Comparison of ENCODE assay signal across 20 mouse cellular contexts in genomic region chr10:67559765-67560394, GRCm38 (mm10). TPM values are rescaled to one million over a fixed set of nuclear protein-coding genes. Genes with fewer than 3 reads are reported as not detected.
A peak's percentile ranks its signal among the peaks of the same experiment; 100 is the strongest.
DNase-seq lines count a peak whose midpoint lies in the region; ATAC-seq lines count a peak whose summit lies in the region.
"Had no signal": no experiment of that assay in that cellular context is flagged by ENCODE, and none has a peak within 500 bp of the region (broad histone marks: within the 10 kb centered on the region; RNA-seq: fewer than 3 reads in every experiment).

No protein-coding gene starts in this region.

- no peak overlapping the region for H3K27ac ChIP-seq in midbrain, embryonic 12.5 days (replicated peaks)
- H3K27ac ChIP-seq in midbrain, embryonic 11.5 days (ENCODE audit: low read depth, low read length), result no peak overlapping the region
- no peak overlapping the region for H3K27ac ChIP-seq in forebrain, embryonic 10.5 days
- H3K27ac ChIP-seq in forebrain, embryonic 15.5 days (replicated peaks), result no peak overlapping the region
- H3K27ac ChIP-seq in neural tube, embryonic 14.5 days (ENCODE audit: low read depth, low read length), result no peak overlapping the region
- H3K27ac ChIP-seq: heart, embryonic 10.5 days; stomach, embryonic 15.5 days had no signal

- no peaks in the 10 kb centered on the region for H3K36me3 ChIP-seq in midbrain, embryonic 12.5 days
- H3K36me3 ChIP-seq in midbrain, embryonic 11.5 days (ENCODE audit: control insufficient read depth, insufficient read depth, low read length), result no peaks in the 10 kb centered on the region
- no peaks in the 10 kb centered on the region for H3K36me3 ChIP-seq in forebrain, embryonic 10.5 days (replicated peaks)
- H3K36me3 ChIP-seq in forebrain, embryonic 15.5 days, result no peaks in the 10 kb centered on the region
- no peaks in the 10 kb centered on the region for H3K36me3 ChIP-seq in neural tube, embryonic 14.5 days (ENCODE audit: control insufficient read depth, insufficient read depth, low read length)
- H3K36me3 ChIP-seq: heart, embryonic 10.5 days; stomach, embryonic 15.5 days had no signal

- 0 out of 2 replicates have a peak, but pooled peaks have one; percentile 30 for ATAC-seq in midbrain, embryonic 12.5 days (ENCODE audit: low FRiP score, low read depth)
- ATAC-seq in midbrain, embryonic 11.5 days (ENCODE audit: low FRiP score), result no peak
- ATAC-seq in forebrain, embryonic 15.5 days (replicated peaks), result peak; percentile 91
- ATAC-seq in neural tube, embryonic 14.5 days (ENCODE audit: low read depth), result peak; percentile 58; the same call in 1 of the 2 replicates
- ATAC-seq: inflammation-experienced regulatory T-cells, adult 6 months; liver, postnatal 0 days had no signal

- no peak overlapping the region for H3K9ac ChIP-seq in midbrain, embryonic 12.5 days (replicated peaks)
- H3K9ac ChIP-seq in midbrain, embryonic 11.5 days (ENCODE audit: low read length), result no peak overlapping the region
- H3K9ac ChIP-seq in forebrain, embryonic 15.5 days (replicated peaks), result no peak overlapping the region
- no peak overlapping the region for H3K9ac ChIP-seq in neural tube, embryonic 14.5 days (replicated peaks; ENCODE audit: low read depth, low read length)
- H3K9ac ChIP-seq: liver, postnatal 0 days; stomach, embryonic 15.5 days had no signal

- 47% methylated on average over 13 of the region's 13 CpGs for WGBS in midbrain, embryonic 12.5 days
- WGBS in midbrain, embryonic 11.5 days, result 51% methylated on average over 13 of the region's 13 CpGs
- WGBS in forebrain, embryonic 10.5 days, result 22% methylated on average over 13 of the region's 13 CpGs
- 2% methylated on average over 13 of the region's 13 CpGs for WGBS in forebrain, embryonic 15.5 days
- 17% methylated on average over 13 of the region's 13 CpGs for WGBS in neural tube, embryonic 14.5 days

- DNase-seq in midbrain, embryonic 11.5 days (ENCODE audit: low spot score, missing footprints), result no peak
- DNase-seq in forebrain, embryonic 10.5 days (ENCODE audit: extremely low spot score, low spot score), result peak; percentile 55
- DNase-seq in kidney, adult 18-20 months, result no peak
- DNase-seq in spleen, postnatal 4 days (ENCODE audit: low spot score in 2 of 2), result no peak
- DNase-seq: cerebellum, adult 9-11 months; embryo, embryonic 11 days; gastrocnemius, postnatal 36 days; heart, postnatal 10 days; kidney, adult 9 months; kidney, postnatal 4 days; liver; liver, postnatal 0 days; lung, postnatal 36 days; spleen, adult 18-20 months had no signal

- H3K4me3 ChIP-seq in midbrain, embryonic 12.5 days, result no peak overlapping the region
- H3K4me3 ChIP-seq in midbrain, embryonic 11.5 days (ENCODE audit: low read depth, low read length), result no peak overlapping the region
- H3K4me3 ChIP-seq in forebrain, embryonic 10.5 days, result no peak overlapping the region
- no peak overlapping the region for H3K4me3 ChIP-seq in forebrain, embryonic 15.5 days
- H3K4me3 ChIP-seq in neural tube, embryonic 14.5 days (ENCODE audit: low read depth, low read length), result no peak overlapping the region
- H3K4me3 ChIP-seq: heart, embryonic 10.5 days; stomach, embryonic 15.5 days had no signal

- no peak overlapping the region for H3K4me2 ChIP-seq in midbrain, embryonic 12.5 days (replicated peaks)
- no peak overlapping the region for H3K4me2 ChIP-seq in midbrain, embryonic 11.5 days
- no peak overlapping the region for H3K4me2 ChIP-seq in forebrain, embryonic 15.5 days (replicated peaks)
- no peak overlapping the region for H3K4me2 ChIP-seq in neural tube, embryonic 14.5 days (ENCODE audit: low read depth, low read length)
- H3K4me2 ChIP-seq: stomach, embryonic 15.5 days had no signal

- H3K4me1 ChIP-seq in midbrain, embryonic 12.5 days, result peaks cover 8% of the 10 kb centered on the region; the same call in 1 of the 2 replicates
- no peaks in the 10 kb centered on the region for H3K4me1 ChIP-seq in midbrain, embryonic 11.5 days (ENCODE audit: control insufficient read depth, insufficient read depth, low read length)
- H3K4me1 ChIP-seq in forebrain, embryonic 10.5 days, result peaks cover 17% of the 10 kb centered on the region
- H3K4me1 ChIP-seq in forebrain, embryonic 15.5 days, result peaks cover 18% of the 10 kb centered on the region
- no peaks in the 10 kb centered on the region for H3K4me1 ChIP-seq in neural tube, embryonic 14.5 days (ENCODE audit: control insufficient read depth, insufficient read depth, low read length)
- H3K4me1 ChIP-seq: heart, embryonic 10.5 days; stomach, embryonic 15.5 days had no signal

- H3K9me3 ChIP-seq in midbrain, embryonic 12.5 days, result no peaks in the 10 kb centered on the region
- no peaks in the 10 kb centered on the region for H3K9me3 ChIP-seq in midbrain, embryonic 11.5 days (ENCODE audit: control insufficient read depth, low read length)
- peaks cover 15% of the 10 kb centered on the region for H3K9me3 ChIP-seq in forebrain, embryonic 10.5 days
- H3K9me3 ChIP-seq in forebrain, embryonic 15.5 days, result no peaks in the 10 kb centered on the region; the same call in 1 of the 2 replicates
- H3K9me3 ChIP-seq in neural tube, embryonic 14.5 days (ENCODE audit: control insufficient read depth, low read length), result 0 out of 2 replicates have a peak, but pooled peaks cover 3% of the 10 kb centered on the region
- H3K9me3 ChIP-seq: stomach, embryonic 15.5 days had no signal

- peaks cover 19% of the 10 kb centered on the region; the same call in 1 of the 2 replicates for H3K27me3 ChIP-seq in midbrain, embryonic 12.5 days
- H3K27me3 ChIP-seq in midbrain, embryonic 11.5 days (ENCODE audit: control insufficient read depth, insufficient read depth, low read length), result no peaks in the 10 kb centered on the region
- peaks cover 94% of the 10 kb centered on the region for H3K27me3 ChIP-seq in forebrain, embryonic 10.5 days (ENCODE audit: poor library complexity, severe bottlenecking)
- peaks cover 80% of the 10 kb centered on the region for H3K27me3 ChIP-seq in forebrain, embryonic 15.5 days
- peaks cover 13% of the 10 kb centered on the region for H3K27me3 ChIP-seq in neural tube, embryonic 14.5 days (ENCODE audit: control insufficient read depth, insufficient read depth, low read length)
- H3K27me3 ChIP-seq: stomach, embryonic 15.5 days had no signal

RNA-seq across cellular contexts. Expression of gene Ado, which starts 11.1 kb away (rescaled TPM):
- 74.8 and 75.9 TPM in 2 replicates for polyA plus RNA-seq in midbrain, embryonic 12.5 days (2016; fragmentation: Nextera tagmentation; extraction: Ambion mirVana)
- 85.2 and 89.7 TPM in 2 replicates for polyA plus RNA-seq in midbrain, embryonic 11.5 days (2014; fragmentation: Nextera tagmentation; extraction: Ambion mirVana)
- 64.7 and 69.7 TPM in 2 replicates for polyA plus RNA-seq in forebrain, embryonic 10.5 days (2016; fragmentation: Nextera tagmentation; extraction: Ambion mirVana)
- polyA plus RNA-seq in forebrain, embryonic 15.5 days (2015; fragmentation: Nextera tagmentation; extraction: Ambion mirVana), result 69.4 and 73.0 TPM in 2 replicates
- 102 and 109 TPM in 2 replicates for polyA plus RNA-seq in neural tube, embryonic 14.5 days (2014; fragmentation: Nextera tagmentation; extraction: Ambion mirVana)

RNA-seq across cellular contexts. Expression of gene Egr2, which starts 24.6 kb away (rescaled TPM):
- 0.25 and 0.26 TPM in 2 replicates for polyA plus RNA-seq in midbrain, embryonic 12.5 days (2016; fragmentation: Nextera tagmentation; extraction: Ambion mirVana)
- 0.06 TPM in 1 of 2 replicates, not detected in the other for polyA plus RNA-seq in midbrain, embryonic 11.5 days (2014; fragmentation: Nextera tagmentation; extraction: Ambion mirVana)
- 0.05 TPM in 1 of 2 replicates, not detected in the other for polyA plus RNA-seq in forebrain, embryonic 10.5 days (2016; fragmentation: Nextera tagmentation; extraction: Ambion mirVana)
- polyA plus RNA-seq in forebrain, embryonic 15.5 days (2015; fragmentation: Nextera tagmentation; extraction: Ambion mirVana), result 0.29 TPM in 2 replicates
- 0.56 and 1.0 TPM in 2 replicates for polyA plus RNA-seq in neural tube, embryonic 14.5 days (2014; fragmentation: Nextera tagmentation; extraction: Ambion mirVana)
